Mouse (Mus musculus) small intestine, adult 2 months (tissue): ENCODE results near the gene Gm2001. TPM values are rescaled to one million over a fixed set of nuclear protein-coding genes. Genes with fewer than 3 reads are reported as not detected.
"Not testable (repeated sequence)": the region's sequence is repeated elsewhere in the genome, so short reads cannot be mapped to it uniquely, and the experiment has no call there.

Experiments
- H3K27ac ChIP-seq: fragments of 200-500 bp; 2 replicates; pipeline ENCODE4 v1.5.1; 2012; ENCODE audit warnings: low read depth, low read length, control low read depth, inconsistent platforms; ENCODE audit not compliant: insufficient read depth
- H3K27me3 ChIP-seq: fragments of 200-500 bp; 2 replicates; pipeline ENCODE4 v1.6.1; 2012; ENCODE audit warnings: mild to moderate bottlenecking, moderate library complexity, low read length, inconsistent platforms; ENCODE audit not compliant: control insufficient read depth, insufficient read depth
- H3K36me3 ChIP-seq: fragments of 200-500 bp; 2 replicates; pipeline ENCODE4 v1.6.1; 2012; ENCODE audit warnings: mild to moderate bottlenecking, low read length, control low read depth, inconsistent platforms; ENCODE audit not compliant: control insufficient read depth, insufficient read depth
- H3K4me1 ChIP-seq: fragments of 200-500 bp; 2 replicates; pipeline ENCODE4 v1.6.1; 2012; ENCODE audit warnings: low read length, inconsistent platforms, mixed read lengths; ENCODE audit not compliant: control insufficient read depth, insufficient read depth, insufficient read length
- H3K4me3 ChIP-seq: fragments of 200-500 bp; 2 replicates; pipeline ENCODE4 v1.5.1; 2012; ENCODE audit warnings: low read depth, mild to moderate bottlenecking, control low read depth, inconsistent platforms, low read length, moderate library complexity
- WGBS: fragments of 180-500 bp; shearing (Covaris S2); methylation state at CpG from one replicate; pipeline ENCODE4 v1.1.7; 2018; 5-methylcytosine and 5-hydroxymethylcytosine counted together
- polyA plus RNA-seq: library from polyadenylated mRNA; depleted of rRNA; stranded (reverse); fragments of >200 nt; gene quantifications from 2 replicates; pipeline ENCODE4 v1.2.3, GENCODE M21; 2012; rRNA removed

The Gm2001 gene
- not detected in 2 replicates for polyA plus RNA-seq

DNA sequence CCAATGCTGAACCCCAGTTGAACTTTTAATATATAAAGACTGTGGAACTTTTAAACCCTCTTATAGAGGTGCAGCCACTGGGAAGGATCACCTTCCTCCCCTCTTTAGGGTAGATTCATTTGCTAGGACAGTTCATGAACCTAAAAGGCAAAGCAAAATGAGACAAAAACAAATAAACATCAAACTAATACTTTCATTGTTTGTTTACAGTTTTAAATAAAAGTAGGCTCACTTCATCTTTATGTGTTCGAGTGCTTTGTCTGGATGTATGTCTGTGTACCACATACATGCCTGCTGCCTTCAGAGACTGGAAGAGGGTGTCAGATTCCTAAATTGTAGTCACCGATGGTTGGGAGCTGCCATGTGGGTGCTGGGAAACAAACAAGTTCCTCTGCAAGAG is at the start of gene Gm2001:
TSS of gene Gm2001 (minus strand) at position 101 of the 400 bp plus-strand sequence.
- H3K27ac ChIP-seq, H3K4me1 ChIP-seq, H3K36me3 ChIP-seq, H3K4me3 ChIP-seq, H3K27me3 ChIP-seq: not testable (repeated sequence)
- 81% methylated on average over 2 of the region's 2 CpGs for WGBS

DNA sequence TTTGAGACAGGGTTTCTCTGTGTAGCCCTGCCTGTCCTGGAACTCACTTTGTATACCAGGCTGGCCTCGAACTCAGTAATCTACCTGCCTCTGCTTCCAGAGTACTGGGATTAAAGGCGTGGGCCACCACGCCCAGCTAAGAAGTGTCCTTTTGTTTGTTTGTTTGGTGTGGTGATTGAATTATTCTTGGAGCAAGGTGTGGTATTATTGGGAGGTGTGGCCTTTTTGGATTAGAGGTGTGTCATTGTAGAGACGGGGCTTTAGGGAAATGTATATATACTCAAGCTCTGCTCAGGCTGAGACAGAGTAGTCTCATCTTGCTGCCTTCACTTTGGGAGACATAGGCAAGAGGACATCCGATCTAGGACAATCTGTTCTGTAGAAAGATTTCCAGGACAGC is 31.6 kb upstream of the Gm2001 start, which contains the start of gene Gm2016:
TSS of gene Gm2016 (plus strand) at position 301 of the 400 bp plus-strand sequence.
- H3K4me1 ChIP-seq, H3K27me3 ChIP-seq, H3K4me3 ChIP-seq, H3K36me3 ChIP-seq, H3K27ac ChIP-seq: not testable (repeated sequence)
- 82% methylated on average over 5 of the region's 5 CpGs for WGBS

DNA sequence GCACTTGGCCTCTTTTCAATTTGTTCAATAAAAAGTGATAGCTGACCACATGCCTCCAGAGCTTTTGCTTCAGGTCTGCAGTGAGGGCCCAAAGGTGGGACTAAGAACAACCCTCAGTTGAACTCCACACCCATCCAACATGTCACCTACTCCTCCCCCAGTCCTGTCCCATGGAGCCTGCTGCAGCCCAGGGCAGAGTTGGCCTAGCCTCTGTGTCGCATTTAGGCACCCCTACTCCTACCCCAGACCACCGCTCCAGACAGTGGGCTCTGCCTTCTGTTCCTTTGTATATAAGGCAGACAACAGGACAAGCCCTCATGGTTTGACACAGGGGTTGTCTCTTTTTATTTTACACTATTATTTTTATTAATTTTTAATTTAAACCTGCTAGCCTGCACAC is 21.9 kb upstream of the Gm2001 start:
- WGBS: 78% methylated on average over 2 of the region's 2 CpGs
- H3K27me3 ChIP-seq, H3K4me1 ChIP-seq, H3K27ac ChIP-seq, H3K36me3 ChIP-seq, H3K4me3 ChIP-seq: not testable (repeated sequence)

DNA sequence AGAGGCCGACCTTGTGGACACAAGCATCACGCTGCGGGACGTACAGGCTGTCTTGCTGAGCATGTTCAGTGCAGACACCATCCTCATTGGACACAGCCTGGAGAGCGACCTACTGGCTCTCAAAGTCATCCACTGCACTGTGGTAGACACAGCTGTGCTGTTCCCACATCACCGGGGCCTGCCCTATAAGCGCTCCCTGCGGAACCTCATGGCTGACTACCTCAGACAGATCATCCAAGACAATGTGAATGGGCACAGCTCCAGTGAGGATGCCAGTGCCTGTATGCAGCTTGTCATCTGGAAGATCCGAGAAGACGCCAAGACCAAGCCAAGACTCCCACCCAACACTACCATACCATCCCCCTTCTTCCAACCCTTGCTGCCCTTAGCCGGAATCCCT is 21.5 kb upstream of the Gm2001 start:
- not testable (repeated sequence) for H3K4me3 ChIP-seq, H3K27ac ChIP-seq, H3K36me3 ChIP-seq, H3K27me3 ChIP-seq, H3K4me1 ChIP-seq
- 93% methylated on average over 10 of the region's 11 CpGs for WGBS

DNA sequence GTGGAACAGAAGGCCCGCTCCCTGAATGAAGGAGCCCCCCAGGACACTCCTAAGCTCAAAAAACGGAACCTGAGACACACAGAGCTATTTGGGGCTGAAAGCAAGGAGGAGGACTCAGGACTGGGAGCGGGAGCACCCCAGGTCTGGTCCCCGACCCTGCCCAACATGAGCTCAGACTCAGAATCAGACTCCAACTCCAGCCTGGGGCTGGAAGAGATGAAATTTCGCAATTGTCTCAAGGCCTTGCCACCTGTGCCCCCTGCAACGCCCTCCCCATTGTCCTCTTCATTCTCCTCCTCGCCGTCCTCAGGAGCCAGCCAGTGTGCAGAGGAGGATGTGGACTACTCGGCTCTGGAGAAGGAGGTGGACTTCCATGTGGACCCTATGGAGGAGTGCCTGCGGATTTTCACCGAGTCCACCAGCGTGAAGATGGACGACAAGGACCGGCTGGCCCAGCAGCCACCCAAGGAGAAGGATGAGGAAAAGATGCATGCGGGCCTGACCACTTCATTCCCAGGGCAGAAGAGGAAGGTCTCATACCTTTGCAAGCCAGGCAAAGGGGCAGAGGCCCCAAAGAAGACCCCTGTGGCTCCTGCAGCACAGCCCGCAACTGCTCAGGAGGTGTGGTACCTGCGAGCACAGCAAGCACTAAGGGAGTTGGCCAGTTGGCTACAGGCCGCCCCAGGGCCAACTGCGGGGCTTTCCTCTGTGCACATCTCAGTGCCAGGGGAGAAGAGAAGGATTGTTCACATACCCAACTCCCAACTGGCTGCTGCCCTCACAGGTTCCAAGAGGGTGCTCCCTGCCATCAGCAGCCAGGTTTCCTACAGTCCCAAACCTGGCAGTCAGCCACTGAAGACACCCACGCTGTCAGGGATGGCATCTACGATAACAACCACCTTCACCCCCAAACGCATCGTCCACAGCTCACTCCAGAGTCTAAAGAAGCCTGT is 19.9 kb upstream of the Gm2001 start:
- not testable (repeated sequence) for H3K27ac ChIP-seq, H3K4me3 ChIP-seq, H3K27me3 ChIP-seq, H3K36me3 ChIP-seq, H3K4me1 ChIP-seq
- WGBS: 83% methylated on average over 23 of the region's 23 CpGs

DNA sequence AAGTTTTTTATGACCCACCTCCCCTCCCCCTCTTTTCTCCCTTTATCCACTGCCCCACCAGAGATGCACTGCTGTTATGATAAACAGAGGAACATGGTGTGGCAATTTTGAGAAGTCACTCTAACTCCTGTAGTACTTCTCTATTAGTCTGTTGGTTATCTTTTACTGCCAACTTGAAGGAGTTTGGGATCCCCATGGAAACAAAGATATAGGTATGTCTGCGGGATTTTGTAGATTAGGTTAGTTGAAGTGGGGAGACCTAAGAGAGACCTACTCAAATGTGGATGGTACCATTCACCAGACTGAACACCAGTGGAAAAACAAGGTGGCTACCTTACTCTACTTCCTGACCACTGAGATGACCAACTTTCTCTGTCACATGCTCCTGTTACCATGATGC is 13.9 kb upstream of the Gm2001 start:
- not testable (repeated sequence) for H3K36me3 ChIP-seq, H3K27ac ChIP-seq, H3K4me1 ChIP-seq, H3K27me3 ChIP-seq, H3K4me3 ChIP-seq
- 69% methylated on average over 1 of the region's 1 CpGs for WGBS

DNA sequence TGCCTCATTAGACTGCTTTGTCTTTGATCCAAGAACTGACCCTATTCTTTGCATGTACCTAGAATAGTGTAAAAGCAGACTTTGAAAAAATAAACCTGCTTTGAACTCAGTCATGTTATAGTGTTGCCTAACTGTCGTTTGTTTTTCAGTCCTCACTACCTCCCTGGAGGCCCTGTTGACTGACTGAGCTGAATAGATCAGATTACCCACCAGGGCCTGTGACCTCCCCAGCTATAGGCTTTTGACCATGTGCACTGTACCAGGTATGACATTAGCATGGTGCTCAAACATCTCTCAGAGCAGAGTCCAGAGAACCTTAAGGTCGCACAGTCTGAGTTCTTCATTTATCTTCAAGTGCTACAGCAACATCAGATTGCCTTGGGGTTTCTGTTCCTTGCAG is 8.5 kb upstream of the Gm2001 start:
- not testable (repeated sequence) for H3K27me3 ChIP-seq, H3K27ac ChIP-seq, H3K36me3 ChIP-seq, H3K4me1 ChIP-seq, H3K4me3 ChIP-seq
- no CpG with 5 or more reads among the region's 2 CpGs for WGBS

DNA sequence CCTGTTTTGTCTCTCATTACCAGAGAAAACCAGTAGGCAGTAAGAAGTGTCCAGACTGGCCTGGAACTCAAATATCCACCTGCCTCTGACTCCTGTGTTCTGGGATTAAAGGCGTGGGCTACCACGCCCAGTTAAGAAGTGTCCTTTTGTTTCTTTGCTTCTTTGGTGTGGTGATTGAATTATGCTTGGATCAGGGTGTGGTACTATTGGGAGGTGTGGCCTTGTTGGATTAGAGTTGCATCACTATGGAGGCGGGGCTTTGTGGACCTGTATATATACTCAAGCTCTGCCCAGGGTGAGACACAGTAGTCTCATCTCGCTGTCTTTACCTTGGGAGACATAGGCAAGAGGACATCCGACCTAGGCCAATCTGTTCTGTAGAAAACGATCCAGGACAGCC is 25.9 kb downstream of the Gm2001 start, which contains the start of gene BB287469:
TSS of gene BB287469 (plus strand) at position 301 of the 400 bp plus-strand sequence.
- not testable (repeated sequence) for H3K4me1 ChIP-seq, H3K27ac ChIP-seq
- WGBS: 92% methylated on average over 6 of the region's 6 CpGs

DNA sequence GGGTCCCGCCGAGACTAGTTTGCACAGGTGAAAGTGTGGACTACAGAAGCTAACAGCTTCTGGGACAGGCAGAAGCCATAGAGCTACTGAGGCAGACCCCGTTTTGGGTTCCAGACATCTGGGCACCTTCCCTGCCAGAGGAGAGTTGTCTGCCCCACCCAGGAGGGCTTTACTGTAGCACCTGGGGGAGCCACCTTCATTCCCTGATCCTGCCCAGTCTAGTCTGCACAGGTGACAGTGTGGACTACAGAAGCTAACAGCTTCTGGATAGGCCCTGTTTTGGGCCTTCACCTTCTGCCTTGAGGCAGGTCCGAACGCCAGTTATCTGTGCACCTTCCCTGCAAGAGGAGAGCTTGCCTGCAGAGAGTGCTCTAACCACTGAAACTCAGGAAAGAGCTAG is 44.2 kb downstream of the Gm2001 start:
- H3K27ac ChIP-seq, H3K27me3 ChIP-seq, H3K4me3 ChIP-seq, H3K4me1 ChIP-seq, H3K36me3 ChIP-seq: not testable (repeated sequence)
- WGBS: 90% methylated on average over 5 of the region's 5 CpGs

More for the DNA sequence above, 25.9 kb downstream of the Gm2001 start, which contains the start of gene BB287469:
- H3K4me3 ChIP-seq, H3K36me3 ChIP-seq, H3K27me3 ChIP-seq: not testable (repeated sequence)

DNA sequence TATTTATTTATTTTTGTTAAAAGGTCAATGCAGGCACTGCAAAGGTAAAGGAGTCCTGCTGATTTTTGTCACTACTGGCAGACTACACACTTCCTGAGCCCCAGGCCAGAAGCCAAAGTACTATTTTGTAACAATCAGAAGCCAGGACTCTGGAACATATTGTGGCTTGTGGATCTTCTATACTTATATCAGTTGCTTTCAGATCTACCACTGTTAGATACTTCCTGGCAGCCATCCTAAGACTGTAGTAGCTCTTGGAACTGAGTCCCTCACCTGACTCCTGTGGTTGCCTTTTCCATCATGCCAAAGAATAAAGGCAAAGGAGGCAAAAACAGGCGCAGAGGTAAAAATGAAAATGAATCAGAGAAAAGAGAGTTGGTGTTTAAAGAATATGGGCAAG is 46.9 kb downstream of the Gm2001 start, which contains the start of gene Gm21936:
TSS of gene Gm21936 (plus strand) at position 301 of the 400 bp plus-strand sequence.
- not testable (repeated sequence) for H3K27ac ChIP-seq, H3K4me3 ChIP-seq, H3K27me3 ChIP-seq, H3K36me3 ChIP-seq, H3K4me1 ChIP-seq
- WGBS: 86% methylated on average over 1 of the region's 1 CpGs
